20 mouse cellular contexts compared by ENCODE assay signal in genomic region chr19:16482047-16482446, GRCm38 (mm10). TPM values are rescaled to one million over a fixed set of nuclear protein-coding genes. Genes with fewer than 3 reads are reported as not detected.
DNase-seq lines count a peak whose midpoint lies in the region; ATAC-seq and TF ChIP-seq lines count a peak whose summit lies in the region.
"Had no signal": no experiment of that assay in that cellular context is flagged by ENCODE, and none has a peak within 500 bp of the region (broad histone marks: within the 10 kb centered on the region; RNA-seq: fewer than 3 reads in every experiment).

No protein-coding gene starts in this region.

- H3K9me3 ChIP-seq in liver, embryonic 14.5 days (ENCODE audit: control insufficient read depth, low read length): no peaks in the 10 kb centered on the region
- H3K9me3 ChIP-seq: embryonic facial prominence, embryonic 15.5 days; forebrain, embryonic 12.5 days; heart, embryonic 15.5 days; hindbrain, embryonic 15.5 days had no signal

- DNase-seq in MEL-GATA-1-ER (ENCODE audit: extremely low read depth, low read depth): peak; percentile 46
- peak; percentile 62 for DNase-seq in liver
- peak; percentile 49 to 51 (median 51) for DNase-seq in liver, embryonic 14.5 days (ENCODE audit: low read depth in 3 of 3, low spot score in 3 of 3)
- no peak for DNase-seq in cerebellum, postnatal 36 days
- no peak for DNase-seq in cerebellum, adult 9-11 months
- no peak for DNase-seq in left cerebral cortex, adult 18-20 months (ENCODE audit: low spot score in 2 of 2)
- DNase-seq: adrenal gland, adult 8-10 months; cerebellum, adult 11-12 months; cerebellum, adult 9-10 months; gastrocnemius, postnatal 10 days; heart, adult 2 months; heart, postnatal 14 days had no signal

- no peak overlapping the region for H3K4me3 ChIP-seq in liver, embryonic 14.5 days (ENCODE audit: insufficient read depth in 1 of 2, low read depth in 2 of 2, low read length in 2 of 2)
- H3K4me3 ChIP-seq: embryonic facial prominence, embryonic 15.5 days; forebrain, embryonic 12.5 days; heart, adult 2 months; heart, embryonic 15.5 days; hindbrain, embryonic 15.5 days had no signal

- H3K27ac ChIP-seq in liver, embryonic 14.5 days: peak overlapping the region; percentile 53
- H3K27ac ChIP-seq: embryonic facial prominence, embryonic 15.5 days; forebrain, embryonic 12.5 days; heart, adult 2 months; heart, embryonic 15.5 days; hindbrain, embryonic 15.5 days had no signal

- no peaks in the 10 kb centered on the region for H3K36me3 ChIP-seq in liver, embryonic 14.5 days (replicated peaks; ENCODE audit: control insufficient read depth, insufficient read depth, low read depth)
- H3K36me3 ChIP-seq: embryonic facial prominence, embryonic 15.5 days; forebrain, embryonic 12.5 days; heart, embryonic 15.5 days; hindbrain, embryonic 15.5 days had no signal

- ATAC-seq in liver, embryonic 14.5 days (ENCODE audit: insufficient read depth): peak; percentile 85
- peak; percentile 49 for ATAC-seq in megakaryocyte progenitor cell, adult 5-6 weeks (replicated peaks; ENCODE audit: poor library complexity)
- ATAC-seq in granulocyte monocyte progenitor cell, adult 5-6 weeks (replicated peaks; ENCODE audit: poor library complexity, severe bottlenecking): no peak
- ATAC-seq: forebrain, embryonic 16.5 days had no signal

- peak overlapping the region; percentile 48 for H3K4me2 ChIP-seq in liver, embryonic 14.5 days (ENCODE audit: low read depth)
- H3K4me2 ChIP-seq: embryonic facial prominence, embryonic 15.5 days; forebrain, embryonic 12.5 days; heart, embryonic 11.5 days; heart, embryonic 15.5 days; hindbrain, embryonic 15.5 days had no signal

- H3K27me3 ChIP-seq in liver, embryonic 14.5 days (ENCODE audit: control insufficient read depth, insufficient read depth, low read length): no peaks in the 10 kb centered on the region
- H3K27me3 ChIP-seq: embryonic facial prominence, embryonic 15.5 days; forebrain, embryonic 12.5 days; heart, embryonic 15.5 days; hindbrain, embryonic 15.5 days had no signal

- no peak overlapping the region; the same call in 1 of the 2 replicates for H3K9ac ChIP-seq in liver, embryonic 14.5 days (replicated peaks)
- H3K9ac ChIP-seq: embryonic facial prominence, embryonic 15.5 days; forebrain, embryonic 12.5 days; heart, embryonic 15.5 days; hindbrain, embryonic 15.5 days had no signal

- peaks cover 43 to 61% of the 10 kb centered on the region in 2 experiments for H3K4me1 ChIP-seq in liver, embryonic 14.5 days (replicated peaks; ENCODE audit: control insufficient read depth in 2 of 2, insufficient read depth in 2 of 2, low read length in 1 of 2)
- H3K4me1 ChIP-seq: embryonic facial prominence, embryonic 15.5 days; forebrain, embryonic 12.5 days; heart, embryonic 15.5 days; hindbrain, embryonic 15.5 days had no signal

- TF ChIP-seq CTCF in liver, embryonic 14.5 days (IDR thresholded peaks at IDR 0.05; ENCODE audit: low read depth): no peak

- WGBS in liver, embryonic 14.5 days (ENCODE audit: insufficient replicate concordance): 24% methylated on average over 3 of the region's 3 CpGs

- TF ChIP-seq EP300 in liver, embryonic 14.5 days (IDR thresholded peaks at IDR 0.05; ENCODE audit: low read depth): peak; percentile 75

RNA-seq across cellular contexts. Expression of gene Gna14, which starts 46.5 kb away (rescaled TPM):
- polyA plus RNA-seq in liver, embryonic 14.5 days (2012; rRNA removed): 0.69 and 0.87 TPM in 2 replicates
- polyA plus RNA-seq in liver, embryonic 14.5 days (2014; fragmentation: Nextera tagmentation; extraction: Ambion mirVana): 0.85 and 1.4 TPM in 2 replicates
- 2.6 and 3.6 TPM in 2 replicates for total RNA-seq in megakaryocyte progenitor cell, adult 5-6 weeks (2015)
- 1.7 TPM in 2 replicates for total RNA-seq in megakaryocyte progenitor cell, adult 5-6 weeks (2017)
- total RNA-seq in granulocyte monocyte progenitor cell, adult 5-6 weeks (2014; fragmentation: Nextera tagmentation): 0.79 TPM in 1 of 2 replicates, not detected in the other
- total RNA-seq in granulocyte monocyte progenitor cell, adult 5-6 weeks (2017): 0.73 and 1.4 TPM in 2 replicates
- total RNA-seq in left cerebral cortex, adult 18-20 months (2021): under 1 TPM; 0.16 to 0.67 TPM

Comparison
In these comparisons a context has a peak if more than half of its experiments do, and no peak if none do; other contexts are left out.
1. DNase-seq: peak in MEL-GATA-1-ER (single experiment), liver (single experiment) and liver, embryonic 14.5 days (3 of 3); none in cerebellum, postnatal 36 days (0 of 2), cerebellum, adult 9-11 months (single experiment) and left cerebral cortex, adult 18-20 months (0 of 2).